Mouse (Mus musculus) megakaryocyte-erythroid progenitor cell, adult 5 weeks (primary cell): ENCODE results near the gene Gm7970. TPM values are rescaled to one million over a fixed set of nuclear protein-coding genes. Genes with fewer than 3 reads are reported as not detected.

ENCODE experiments used
- polyA plus RNA-seq: library from polyadenylated mRNA; stranded (reverse); fragments of >175 nt; gene quantifications from 2 replicates; pipeline ENCODE4 v1.2.3, GENCODE M21; 2012

Gm7970 gene
- not detected in 2 replicates for polyA plus RNA-seq

GRCm38 (mm10) chr14:41555483-41555882, at the start of gene Gm7970:
Gm7970 (minus strand) TSS chr14:41555583.

DNA sequence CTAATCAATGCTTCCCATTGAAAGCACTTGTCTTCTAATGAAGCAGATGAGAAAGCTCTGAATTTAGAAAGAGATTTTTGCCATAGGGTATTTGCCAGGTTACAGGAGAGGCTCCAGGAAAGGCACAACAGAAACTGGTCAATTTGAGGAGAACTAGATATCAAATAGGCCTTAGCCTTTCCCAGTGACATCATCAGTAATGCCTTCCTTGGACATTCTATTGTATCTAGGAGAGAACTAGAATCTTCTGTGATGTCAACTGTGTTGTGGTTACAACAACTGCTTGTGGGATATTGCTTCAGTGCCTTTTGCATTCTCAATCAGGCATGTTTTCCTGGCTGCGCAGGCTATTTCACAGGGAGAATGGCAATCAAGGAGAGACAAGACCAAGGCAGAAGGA, 17.5 kb upstream of the Gm7970 start, which contains the start of gene 1700049E17Rik2:
Gene 1700049E17Rik2, plus strand, starts transcription at position 301 of the 400 bp plus-strand sequence.

Other genes starting within 250 kb of the Gm7970 start
- not detected in 2 replicates for gene Gm5798, start 207.0 kb downstream of the Gm7970 start, polyA plus RNA-seq
- not detected in 2 replicates for gene Gm7945, start 169.2 kb downstream of the Gm7970 start, polyA plus RNA-seq
- not detected in 2 replicates for gene Gm6482, start 147.3 kb downstream of the Gm7970 start, polyA plus RNA-seq
- gene Gm7954, start 102.1 kb downstream of the Gm7970 start, polyA plus RNA-seq, result not detected in 2 replicates
- not detected in 2 replicates for gene Gm3486, start 66.1 kb downstream of the Gm7970 start, polyA plus RNA-seq
- not detected in 2 replicates for gene 1700049E17Rik2, start 17.6 kb upstream of the Gm7970 start, polyA plus RNA-seq
- gene Gm3072, start 69.0 kb upstream of the Gm7970 start, polyA plus RNA-seq, result not detected in 2 replicates
- gene Gm3676, start 90.9 kb upstream of the Gm7970 start, polyA plus RNA-seq, result not detected in 2 replicates
- not detected in 2 replicates for gene Gm8068, start 146.3 kb upstream of the Gm7970 start, polyA plus RNA-seq
- not detected in 2 replicates for gene Gm7929, start 195.0 kb upstream of the Gm7970 start, polyA plus RNA-seq
- not detected in 2 replicates for gene Gm47189, start 216.9 kb upstream of the Gm7970 start, polyA plus RNA-seq